Mouse (Mus musculus): ENCODE results near the gene Tshr. TPM values are rescaled to one million over a fixed set of nuclear protein-coding genes. Genes with fewer than 3 reads are reported as not detected.
"Not testable (repeated sequence)": the region's sequence is repeated elsewhere in the genome, so short reads cannot be mapped to it uniquely, and the experiment has no call there.

The Tshr gene
- polyA plus RNA-seq, 1 experiment: 0.13 TPM

DNA sequence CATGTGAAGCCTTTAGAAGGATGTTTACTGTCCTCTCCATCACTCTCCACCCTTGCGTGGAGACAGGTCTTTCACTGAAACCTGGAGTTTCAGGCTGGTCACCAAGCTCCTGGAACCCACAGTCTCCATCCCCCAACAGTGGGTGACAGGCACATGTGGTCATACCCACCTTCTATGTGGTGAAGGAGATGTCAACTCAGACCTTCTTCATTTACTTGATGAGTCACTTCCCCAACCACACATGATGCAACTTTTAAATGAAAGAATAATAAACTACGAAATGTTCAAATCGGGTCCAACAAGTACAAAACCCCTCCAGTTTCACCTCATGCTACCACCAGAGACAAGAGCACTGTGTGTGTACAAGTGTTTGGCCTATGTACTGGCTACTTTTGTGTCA is 200.8 kb downstream of the Tshr start:
- TF ChIP-seq CTCF (IDR thresholded peaks at IDR 0.05; ENCODE audit: extremely low read depth, insufficient read depth, insufficient read length, insufficient replicate concordance) (no peak), POLR2A (IDR thresholded peaks at IDR 0.05; ENCODE audit: low read depth, low read length) (no peak)
- 75% methylated on average over 3 of the region's 3 CpGs for WGBS
- no peak overlapping the region for H3K4me3 ChIP-seq (ENCODE audit: extremely low read depth, insufficient read depth, insufficient read length)
- H3K36me3 ChIP-seq (ENCODE audit: control insufficient read depth, insufficient read depth, low read length): peaks cover 13% of the 10 kb centered on the region
- no peak overlapping the region for H3K27ac ChIP-seq (ENCODE audit: insufficient read depth, low read length)
- peaks cover 7% of the 10 kb centered on the region; the same call in 1 of the 2 replicates for H3K4me1 ChIP-seq (ENCODE audit: control insufficient read depth, insufficient read depth, insufficient read length)
- H3K27me3 ChIP-seq (ENCODE audit: control insufficient read depth, insufficient read depth, low read length): no peaks in the 10 kb centered on the region
- no peak for DNase-seq (ENCODE audit: low read depth in 1 of 2, low spot score in 2 of 2)

DNA sequence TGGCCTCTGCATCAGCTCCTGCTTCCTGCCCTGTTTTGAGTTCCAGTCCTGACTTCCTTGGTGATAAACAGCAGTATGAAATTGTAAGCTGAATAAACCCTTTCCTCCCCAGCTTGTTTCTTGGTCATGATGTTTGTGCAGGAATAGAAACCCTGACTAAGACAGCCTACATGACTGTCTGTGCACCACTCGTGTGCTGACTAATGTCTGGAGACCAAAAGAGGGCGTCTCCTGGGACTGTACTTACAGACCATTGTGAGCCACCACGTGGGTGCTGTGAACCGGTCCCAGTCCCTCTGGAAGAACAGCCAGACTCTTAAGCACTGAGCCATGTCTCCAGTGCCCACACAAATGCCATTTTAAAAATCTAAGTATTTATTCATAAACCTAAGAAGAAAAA is 201.5 kb downstream of the Tshr start:
- H3K27me3 ChIP-seq (ENCODE audit: control insufficient read depth, insufficient read depth, low read length); H3K4me3 ChIP-seq (ENCODE audit: extremely low read depth, insufficient read depth, insufficient read length); DNase-seq (ENCODE audit: low read depth in 1 of 2, low spot score in 2 of 2); H3K27ac ChIP-seq (ENCODE audit: insufficient read depth, low read length); H3K4me1 ChIP-seq (ENCODE audit: control insufficient read depth, insufficient read depth, insufficient read length): not testable (repeated sequence)
- WGBS: 86% methylated on average over 4 of the region's 4 CpGs
- H3K36me3 ChIP-seq (ENCODE audit: control insufficient read depth, insufficient read depth, low read length): peaks cover 13% of the 10 kb centered on the region

DNA sequence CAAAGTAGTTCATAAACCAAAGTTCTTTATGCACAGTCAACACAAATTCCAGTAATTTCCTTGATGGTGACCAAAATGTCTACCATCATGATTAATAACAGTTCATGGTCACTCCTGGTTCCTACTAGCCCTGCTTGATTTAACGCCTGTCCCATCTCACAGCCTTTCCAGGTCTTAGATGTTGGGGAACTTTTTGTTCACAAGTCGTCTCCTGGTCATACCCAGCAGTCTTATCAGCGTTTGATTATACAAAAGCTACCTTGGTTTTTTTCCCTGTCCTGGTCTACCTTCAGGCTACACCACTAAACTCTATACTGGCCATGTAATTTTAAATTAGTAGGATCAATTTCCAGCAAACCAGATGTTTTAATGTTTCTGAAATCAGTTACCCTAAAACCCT is 202.7 kb downstream of the Tshr start:
- Histone ChIP-seq H3K4me3 (ENCODE audit: extremely low read depth, insufficient read depth, insufficient read length) (no peak overlapping the region), H3K4me1 (ENCODE audit: control insufficient read depth, insufficient read depth, insufficient read length) (peaks cover 5% of the 10 kb centered on the region), H3K27ac (ENCODE audit: insufficient read depth, low read length) (no peak overlapping the region), H3K36me3 (ENCODE audit: control insufficient read depth, insufficient read depth, low read length) (peaks cover 13% of the 10 kb centered on the region), H3K27me3 (ENCODE audit: control insufficient read depth, insufficient read depth, low read length) (no peaks in the 10 kb centered on the region)
- 73% methylated on average over 3 of the region's 3 CpGs for WGBS
- no peak for DNase-seq (ENCODE audit: low read depth in 1 of 2, low spot score in 2 of 2)
- TF ChIP-seq POLR2A (IDR thresholded peaks at IDR 0.05; ENCODE audit: low read depth, low read length) (no peak), CTCF (IDR thresholded peaks at IDR 0.05; ENCODE audit: extremely low read depth, insufficient read depth, insufficient read length, insufficient replicate concordance) (no peak)

DNA sequence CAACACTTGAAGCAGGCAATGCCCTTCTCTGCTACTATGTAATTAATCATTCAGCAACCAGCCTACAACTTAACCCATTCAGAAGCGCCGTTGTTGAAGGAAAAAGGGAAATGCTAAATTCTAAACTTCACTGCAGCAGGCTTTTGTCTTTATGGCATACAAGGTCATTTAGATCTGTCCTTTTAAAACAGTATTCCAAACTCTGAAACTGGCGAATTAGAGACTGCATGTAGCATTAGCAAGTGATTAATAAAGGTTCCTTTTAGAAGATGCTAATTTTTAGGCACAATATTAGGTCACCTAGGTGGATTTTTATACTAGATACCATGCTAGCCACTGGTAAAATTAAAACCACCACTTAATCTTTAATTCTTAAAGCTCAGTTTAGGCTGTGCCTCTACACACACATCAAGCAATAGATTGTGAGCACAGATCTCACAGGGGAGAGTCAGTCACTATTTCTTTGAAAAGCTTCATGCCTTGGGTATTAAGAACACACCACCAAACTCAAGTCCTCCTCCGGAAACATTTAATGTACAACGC is 203.2 kb downstream of the Tshr start:
- Histone ChIP-seq H3K4me1 (ENCODE audit: control insufficient read depth, insufficient read depth, insufficient read length) (peaks cover 3% of the 10 kb centered on the region), H3K27me3 (ENCODE audit: control insufficient read depth, insufficient read depth, low read length) (no peaks in the 10 kb centered on the region), H3K4me3 (ENCODE audit: extremely low read depth, insufficient read depth, insufficient read length) (peak overlapping the region; percentile 21), H3K36me3 (ENCODE audit: control insufficient read depth, insufficient read depth, low read length) (peaks cover 12% of the 10 kb centered on the region), H3K27ac (ENCODE audit: insufficient read depth, low read length) (no peak overlapping the region; the same call in 1 of the 2 replicates)
- no peak for DNase-seq (ENCODE audit: low read depth in 1 of 2, low spot score in 2 of 2)
- TF ChIP-seq CTCF (IDR thresholded peaks at IDR 0.05; ENCODE audit: extremely low read depth, insufficient read depth, insufficient read length, insufficient replicate concordance) (no peak), POLR2A (IDR thresholded peaks at IDR 0.05; ENCODE audit: low read depth, low read length) (no peak)
- WGBS: 15% methylated on average over 5 of the region's 5 CpGs

DNA sequence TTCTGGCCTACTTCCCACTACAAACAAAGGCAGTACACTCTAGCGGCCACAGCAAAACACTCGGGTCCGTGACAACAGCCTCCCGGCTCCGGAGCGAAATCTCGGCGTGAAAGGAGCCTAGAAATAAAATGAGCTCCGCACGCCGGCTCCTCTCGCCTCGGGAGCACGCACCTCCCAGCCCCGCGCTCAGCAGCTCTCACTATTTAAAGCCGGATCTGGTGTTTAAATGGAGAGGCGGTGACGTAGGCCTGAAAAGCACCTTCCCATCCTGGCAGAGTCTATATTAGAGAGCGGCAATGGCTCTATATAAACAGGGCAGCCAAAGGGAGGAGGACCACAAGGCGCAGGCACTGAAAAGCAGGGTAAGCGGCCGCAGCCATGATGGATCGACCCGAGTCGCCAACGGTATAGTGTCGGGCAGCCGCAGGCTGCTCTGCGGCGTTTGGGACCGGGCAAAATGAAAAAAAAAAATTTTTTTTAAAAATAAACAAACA is 203.9 kb downstream of the Tshr start:
- DNase-seq (ENCODE audit: low read depth in 1 of 2, low spot score in 2 of 2): peak; percentile 86 to 87
- TF ChIP-seq CTCF (IDR thresholded peaks at IDR 0.05; ENCODE audit: extremely low read depth, insufficient read depth, insufficient read length, insufficient replicate concordance) (no peak), POLR2A (IDR thresholded peaks at IDR 0.05; ENCODE audit: low read depth, low read length) (peak; percentile 98)
- Histone ChIP-seq H3K27me3 (ENCODE audit: control insufficient read depth, insufficient read depth, low read length) (no peaks in the 10 kb centered on the region), H3K27ac (ENCODE audit: insufficient read depth, low read length) (peak overlapping the region; percentile 100), H3K4me3 (ENCODE audit: extremely low read depth, insufficient read depth, insufficient read length) (peak overlapping the region; percentile 97), H3K4me1 (ENCODE audit: control insufficient read depth, insufficient read depth, insufficient read length) (peaks cover 3% of the 10 kb centered on the region), H3K36me3 (ENCODE audit: control insufficient read depth, insufficient read depth, low read length) (peaks cover 10% of the 10 kb centered on the region)
- WGBS: under 1% methylated on average over 32 of the region's 32 CpGs

DNA sequence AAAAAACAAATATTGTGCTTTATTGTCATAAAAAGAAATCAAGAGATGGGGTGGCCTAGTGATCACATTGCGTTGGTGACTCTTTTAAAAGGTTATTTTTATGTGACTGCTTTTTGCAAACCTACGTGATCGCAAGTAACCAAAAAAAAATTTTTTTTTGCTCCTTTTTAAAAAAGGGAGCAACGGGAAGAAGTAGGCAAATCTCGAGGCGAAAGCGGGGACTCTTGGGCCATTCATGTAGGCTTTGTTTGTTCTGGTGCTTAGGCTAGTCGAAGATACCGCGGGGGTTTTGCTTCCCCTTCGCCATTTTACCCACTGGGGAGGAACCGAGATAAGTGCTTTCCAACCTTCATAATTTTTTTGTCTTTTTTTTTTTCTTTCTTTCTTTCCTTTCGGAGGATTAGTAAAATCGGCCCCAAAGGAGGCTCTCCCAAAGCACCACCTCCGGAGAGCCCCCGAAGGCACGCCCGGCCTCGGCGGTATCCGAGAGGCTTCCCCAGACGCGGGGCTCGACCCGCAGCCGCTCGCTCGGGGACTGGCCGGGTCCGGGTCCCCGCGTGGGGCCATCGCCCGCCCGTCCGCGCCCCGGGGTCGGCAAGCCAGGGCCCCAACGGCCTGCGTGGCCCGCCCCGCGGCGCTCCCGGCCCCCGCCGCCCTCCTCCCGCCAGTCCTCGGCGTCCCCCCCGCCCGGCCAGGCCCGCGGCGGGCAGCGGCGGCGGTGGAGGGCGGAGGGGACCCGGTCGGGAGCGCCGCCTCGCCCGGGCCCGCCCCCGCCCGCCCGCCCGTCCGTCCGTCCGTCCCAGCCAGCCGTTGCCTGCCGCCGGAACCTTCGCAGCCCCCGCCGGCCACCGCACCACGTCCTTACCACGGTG is 204.5 kb downstream of the Tshr start:
- Histone ChIP-seq H3K4me1 (ENCODE audit: control insufficient read depth, insufficient read depth, insufficient read length) (peaks cover 3% of the 10 kb centered on the region), H3K4me3 (ENCODE audit: extremely low read depth, insufficient read depth, insufficient read length) (peak overlapping the region; percentile 97), H3K27me3 (ENCODE audit: control insufficient read depth, insufficient read depth, low read length) (no peaks in the 10 kb centered on the region), H3K36me3 (ENCODE audit: control insufficient read depth, insufficient read depth, low read length) (peaks cover 9% of the 10 kb centered on the region), H3K27ac (ENCODE audit: insufficient read depth, low read length) (peak overlapping the region; percentile 100)
- DNase-seq (ENCODE audit: low read depth in 1 of 2, low spot score in 2 of 2): peak; percentile 40 to 46
- TF ChIP-seq POLR2A (IDR thresholded peaks at IDR 0.05; ENCODE audit: low read depth, low read length) (no peak), CTCF (IDR thresholded peaks at IDR 0.05; ENCODE audit: extremely low read depth, insufficient read depth, insufficient read length, insufficient replicate concordance) (no peak)
- WGBS: 1% methylated on average over 82 of the region's 83 CpGs

DNA sequence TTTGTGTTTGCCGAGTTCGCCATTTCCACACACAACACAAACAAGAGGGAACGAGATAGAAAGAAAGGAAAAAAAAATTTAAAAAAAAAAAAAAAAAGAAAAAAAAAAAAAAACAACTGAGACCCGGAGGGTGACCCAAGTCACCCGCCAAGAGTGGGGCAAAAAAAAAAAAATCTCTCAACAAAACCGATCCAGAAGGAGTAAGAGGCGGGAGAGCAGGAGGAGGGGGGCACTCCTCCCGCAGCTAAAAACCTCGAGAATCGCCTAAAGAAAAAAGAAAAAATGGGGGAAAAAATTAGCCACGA is 205.1 kb downstream of the Tshr start:
- Histone ChIP-seq H3K27me3 (ENCODE audit: control insufficient read depth, insufficient read depth, low read length) (no peaks in the 10 kb centered on the region), H3K36me3 (ENCODE audit: control insufficient read depth, insufficient read depth, low read length) (peaks cover 7% of the 10 kb centered on the region), H3K4me3 (ENCODE audit: extremely low read depth, insufficient read depth, insufficient read length) (peak overlapping the region; percentile 97), H3K4me1 (ENCODE audit: control insufficient read depth, insufficient read depth, insufficient read length) (peaks cover 3% of the 10 kb centered on the region), H3K27ac (ENCODE audit: insufficient read depth, low read length) (peak overlapping the region; percentile 99)
- WGBS: 1% methylated on average over 9 of the region's 11 CpGs
- TF ChIP-seq POLR2A (IDR thresholded peaks at IDR 0.05; ENCODE audit: low read depth, low read length): no peak
- no peak for DNase-seq (ENCODE audit: low read depth in 1 of 2, low spot score in 2 of 2)

All from spleen, adult 2 months (tissue).